Mouse (Mus musculus) brain, embryonic 14.5 days (tissue): ENCODE measurements at regions not wholly inside any gene's neighbourhood (a gene's known extent, or its start where the extent isn't known, plus 50 kb on each side); places are given as distances from the start of the nearest gene placed in this dataset.

Experiments
- DNase-seq: peaks from one replicate; pipeline ENCODE4 v3.0.0-alpha.2; 2011; ENCODE audit warnings: low read depth
- CTCF ChIP-seq: fragments of 200-500 bp; IDR thresholded peaks from 2 replicates; pipeline ENCODE4 v1.5.1; 2012; ENCODE audit warnings: inconsistent platforms, mild to moderate bottlenecking, moderate library complexity, borderline replicate concordance; ENCODE audit not compliant: insufficient read depth, insufficient read length; ENCODE audit errors: extremely low read depth
- POLR2A ChIP-seq: fragments of 200-500 bp; IDR thresholded peaks from 2 replicates; pipeline ENCODE4 v1.6.1; 2012; ENCODE audit warnings: mild to moderate bottlenecking, inconsistent platforms, borderline replicate concordance; ENCODE audit not compliant: poor library complexity, insufficient read depth, insufficient read length, severe bottlenecking; ENCODE audit errors: extremely low read depth

- DNase-seq = no peak
- TF ChIP-seq POLR2A (no peak), CTCF (no peak)
Measured at GRCm38 (mm10) chr9:47387221-47387620, 142.8 kb upstream of the Cadm1 start.

- TF ChIP-seq CTCF = no peak
- TF ChIP-seq POLR2A = no peak
- no peak for DNase-seq
Measured at GRCm38 (mm10) chr9:47387716-47388300, 142.2 kb upstream of the Cadm1 start.

DNA sequence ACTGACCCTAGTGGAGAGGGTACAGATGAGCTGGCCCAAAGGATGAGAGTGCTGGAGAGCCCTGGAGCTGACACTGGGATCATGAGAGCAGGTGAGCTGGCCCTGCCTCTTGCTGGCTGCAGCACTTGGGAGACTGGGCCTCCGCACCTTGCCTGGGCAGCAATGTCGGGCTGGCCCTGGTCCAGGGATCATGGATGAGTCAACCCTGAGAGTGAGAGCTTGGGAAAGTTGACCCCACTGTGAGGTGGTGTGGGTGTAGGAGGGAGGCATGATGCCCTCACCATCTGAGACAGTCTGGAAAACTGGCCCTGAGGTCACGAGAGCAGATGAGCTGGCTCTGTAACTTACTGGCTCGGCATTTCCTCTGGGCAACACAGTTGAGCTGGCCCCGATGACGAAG lies 140.1 kb upstream of the Cadm1 start:
- no peak for TF ChIP-seq CTCF
- DNase-seq = no peak

- DNase-seq = no peak
- no peak for TF ChIP-seq POLR2A
- no peak for TF ChIP-seq CTCF
Measured at GRCm38 (mm10) chr9:47391669-47392068, 138.3 kb upstream of the Cadm1 start.

DNA sequence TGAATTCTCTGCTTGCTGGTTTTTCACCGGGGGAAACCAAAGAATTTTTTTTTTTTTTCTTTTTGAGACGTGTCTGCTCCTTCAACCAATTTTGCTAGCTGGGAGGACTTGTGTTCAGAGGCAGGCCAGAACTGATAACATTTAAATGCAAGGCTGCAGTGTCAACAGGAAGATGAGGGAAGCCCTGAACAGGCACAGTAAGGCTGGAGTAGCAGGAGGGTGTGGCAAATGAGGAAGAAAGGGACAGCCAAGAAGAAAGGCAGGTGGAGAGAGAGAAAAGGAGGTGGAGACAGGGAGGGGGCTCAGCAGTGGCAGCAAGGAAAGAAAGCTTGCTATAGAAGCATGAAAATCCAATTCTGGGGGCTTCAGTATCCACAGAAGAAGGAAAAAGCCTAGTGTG lies 130.4 kb upstream of the Cadm1 start:
- no peak for TF ChIP-seq CTCF
- TF ChIP-seq POLR2A = no peak
- no peak for DNase-seq

DNA sequence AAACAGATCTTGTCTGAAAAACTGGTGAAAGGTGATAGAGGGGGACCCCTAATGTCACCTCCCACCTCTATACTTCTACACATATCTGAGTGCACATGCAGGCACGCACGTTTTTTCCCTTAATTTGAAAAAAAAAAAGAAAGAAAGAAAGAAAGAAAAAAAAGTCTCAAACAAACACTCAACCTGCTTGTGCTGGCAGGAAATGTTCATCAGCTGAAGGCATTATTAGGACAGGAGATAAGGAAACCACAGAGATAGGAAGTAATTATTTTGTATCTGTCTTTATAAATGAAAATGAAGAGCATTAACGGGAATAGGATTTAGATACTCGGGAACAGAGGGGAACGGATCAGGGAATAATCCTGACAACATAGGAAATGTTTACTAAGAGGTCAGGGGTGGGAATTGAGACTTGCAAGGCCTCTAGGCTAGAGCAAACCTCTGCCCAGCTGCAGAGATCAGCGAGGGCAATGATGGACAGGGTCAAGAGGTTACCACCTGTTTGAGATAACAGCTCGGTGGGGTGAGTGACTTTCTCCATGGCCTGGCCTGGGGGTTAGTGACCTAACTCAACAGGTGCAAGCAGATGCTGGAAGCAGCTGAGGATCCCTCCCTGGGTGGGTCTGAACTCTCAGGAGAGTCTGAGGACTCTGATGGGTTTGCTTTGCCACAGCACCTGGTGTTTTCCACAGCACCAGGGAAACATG lies 129.7 kb upstream of the Cadm1 start:
- no peak for DNase-seq
- TF ChIP-seq POLR2A (no peak), CTCF (no peak)

DNA sequence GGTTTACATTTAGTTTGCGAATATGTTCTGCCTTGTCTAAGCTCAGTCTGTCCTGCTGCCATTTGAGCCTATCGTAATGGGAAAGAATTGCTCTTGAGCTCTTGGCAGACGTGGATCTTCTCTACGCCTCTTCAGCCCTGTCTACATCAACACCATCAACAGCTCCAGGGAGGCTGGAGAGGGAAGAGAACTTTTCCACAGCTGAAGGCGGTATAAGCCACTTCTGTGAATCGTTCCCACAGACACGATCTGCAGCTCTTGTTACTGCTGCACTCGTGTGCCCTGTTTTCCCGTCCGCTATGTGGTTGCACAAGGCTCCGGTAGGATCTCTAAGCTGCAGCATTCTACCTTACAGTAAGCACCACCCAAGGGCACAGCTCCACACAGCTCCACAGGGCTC lies 128.5 kb upstream of the Cadm1 start:
- TF ChIP-seq POLR2A (no peak), CTCF (no peak)
- no peak for DNase-seq

GRCm38 (mm10) chr9:47403317-47403716 lies 126.7 kb upstream of the Cadm1 start:
- TF ChIP-seq POLR2A = no peak
- TF ChIP-seq CTCF = no peak
- DNase-seq = no peak

GRCm38 (mm10) chr9:47404821-47405220 lies 125.2 kb upstream of the Cadm1 start:
- DNase-seq = no peak
- TF ChIP-seq CTCF (no peak), POLR2A (no peak)

- DNase-seq = no peak
- TF ChIP-seq POLR2A (no peak), CTCF (no peak)
Measured at GRCm38 (mm10) chr9:47405547-47405946, 124.4 kb upstream of the Cadm1 start.

- TF ChIP-seq CTCF (no peak), POLR2A (no peak)
- DNase-seq = peak; percentile 94
Measured at GRCm38 (mm10) chr9:47407007-47407670, 122.8 kb upstream of the Cadm1 start.

DNA sequence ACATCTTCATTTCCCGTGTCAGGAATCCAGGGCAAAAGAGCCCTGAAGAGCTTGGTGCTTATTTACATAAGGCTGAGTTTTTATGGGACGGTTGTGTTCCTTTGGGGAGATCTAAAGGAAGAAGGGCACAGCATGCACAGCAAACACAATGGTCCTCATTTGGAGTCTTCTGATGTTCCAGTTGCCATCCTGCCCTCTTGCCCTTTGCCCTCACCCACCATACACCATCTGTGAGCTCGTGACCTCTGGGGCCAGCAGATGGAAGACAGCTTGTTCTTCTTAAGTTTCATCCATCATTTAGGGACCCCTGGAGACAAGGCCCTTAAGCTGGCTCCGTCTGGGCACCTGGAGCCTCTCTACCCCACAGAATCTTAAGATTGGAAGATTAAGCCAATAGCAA lies 121.9 kb upstream of the Cadm1 start:
- no peak for DNase-seq
- TF ChIP-seq CTCF (no peak), POLR2A (no peak)
